Mouse (Mus musculus): ENCODE measurements around the gene Dalrd3. TPM values are rescaled to one million over a fixed set of nuclear protein-coding genes. Genes with fewer than 3 reads are reported as not detected.
A peak's percentile ranks its signal among the peaks of the same experiment; 100 is the strongest.

Dalrd3 gene
- total RNA-seq (2018; cell fraction: chromatin; rRNA removed), result 100 to 1,000 TPM; 111 to 364 (median 168) TPM
- total RNA-seq (2018; cell fraction: cytosol; rRNA removed), result 10 to 100 TPM; 10.1 to 22.6 (median 15.8) TPM
- 100 to 1,000 TPM in 10 of 26 experiments, 10 to 100 TPM in 16; 41.5 to 236 (median 90.1) TPM for total RNA-seq (2018; cell fraction: nucleus; rRNA removed)
- 17.5 to 30.5 TPM (median 20.5 TPM) in 3 replicates for polyA plus RNA-seq (2018)

DNA sequence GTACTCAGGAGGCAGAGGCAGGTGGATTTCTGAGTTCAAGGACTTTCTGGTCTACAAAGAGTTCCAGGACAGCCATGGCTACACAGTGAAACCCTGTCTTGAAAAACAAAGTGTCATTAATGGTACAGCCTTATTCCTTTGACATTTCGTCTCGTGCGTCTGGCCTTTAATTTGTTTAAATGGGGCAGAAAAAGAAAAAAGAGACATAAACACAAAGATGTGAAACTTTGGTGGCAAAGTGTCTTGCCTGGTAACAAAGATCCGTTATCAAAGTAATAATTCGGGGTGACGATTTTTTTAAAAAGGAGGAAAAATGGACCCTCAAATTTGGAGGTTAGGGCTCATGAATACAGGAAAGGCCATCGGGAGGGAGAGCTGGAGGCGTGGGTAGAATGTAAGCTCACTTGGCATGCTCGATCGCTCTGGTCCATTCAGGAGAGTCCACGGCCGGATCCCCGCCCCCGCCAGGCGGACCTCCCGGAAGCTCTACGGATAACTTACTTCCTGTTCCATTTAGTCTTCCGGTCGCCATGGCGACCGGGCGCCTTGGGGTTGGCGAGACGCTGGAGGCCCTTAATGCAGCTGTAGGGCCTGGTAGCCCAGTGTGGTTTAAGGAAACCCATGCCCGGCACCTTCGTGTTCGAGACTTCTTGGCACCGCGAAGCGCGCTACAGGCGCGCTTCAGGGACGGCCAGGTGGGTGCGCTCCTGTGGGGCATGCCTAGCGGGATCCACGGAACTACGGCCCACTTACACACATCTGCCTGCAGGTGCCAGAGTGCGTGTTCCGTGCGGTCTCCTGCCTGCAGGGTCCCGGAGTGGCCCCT, at the start of gene Dalrd3:
TSS of gene Dalrd3 (plus strand) at position 506 of the 826 bp plus-strand sequence.
- H3K36me3 ChIP-seq (ENCODE audit: inconsistent target), result peaks cover 22% of the 10 kb centered on the region
- WGBS (ENCODE audit: missing documents), result 2% methylated on average over 42 of the region's 42 CpGs
- peak within 1 kb of the TSS; percentile 94; the same call in 1 of the 2 replicates for H3K27ac ChIP-seq
- peaks cover 15% of the 10 kb centered on the region; the same call in 1 of the 2 replicates for H3K79me2 ChIP-seq (ENCODE audit: inconsistent target)
- H3K4me3 ChIP-seq (ENCODE audit: inconsistent target), result peak within 1 kb of the TSS; percentile 86

- H3K27ac ChIP-seq, result no peak overlapping the region
- peaks cover 6% of the 10 kb centered on the region; the same call in 1 of the 2 replicates for H3K36me3 ChIP-seq (ENCODE audit: inconsistent target)
- 87% methylated on average over 2 of the region's 2 CpGs for WGBS (ENCODE audit: missing documents)
- no peak overlapping the region for H3K4me3 ChIP-seq (ENCODE audit: inconsistent target)
- H3K79me2 ChIP-seq (ENCODE audit: inconsistent target), result peaks cover 90% of the 10 kb centered on the region
These were observed 48.1 kb upstream of the Dalrd3 start for GRCm38 (mm10) chr9:108521604-108522003.

- H3K27ac ChIP-seq, result no peak overlapping the region
- H3K79me2 ChIP-seq (ENCODE audit: inconsistent target), result peaks cover 100% of the 10 kb centered on the region
- peaks cover 10% of the 10 kb centered on the region; the same call in 1 of the 2 replicates for H3K36me3 ChIP-seq (ENCODE audit: inconsistent target)
- 93% methylated on average over 4 of the region's 4 CpGs for WGBS (ENCODE audit: missing documents)
- H3K4me3 ChIP-seq (ENCODE audit: inconsistent target), result no peak overlapping the region
These were observed 46.3 kb upstream of the Dalrd3 start for GRCm38 (mm10) chr9:108523341-108523740.

GRCm38 (mm10) chr9:108525400-108525799, 44.3 kb upstream of the Dalrd3 start:
- Histone ChIP-seq H3K79me2 (ENCODE audit: inconsistent target) (peaks cover 100% of the 10 kb centered on the region), H3K27ac (no peak overlapping the region), H3K36me3 (ENCODE audit: inconsistent target) (peaks cover 29% of the 10 kb centered on the region), H3K4me3 (ENCODE audit: inconsistent target) (no peak overlapping the region)
- WGBS (ENCODE audit: missing documents), result 84% methylated on average over 3 of the region's 3 CpGs

DNA sequence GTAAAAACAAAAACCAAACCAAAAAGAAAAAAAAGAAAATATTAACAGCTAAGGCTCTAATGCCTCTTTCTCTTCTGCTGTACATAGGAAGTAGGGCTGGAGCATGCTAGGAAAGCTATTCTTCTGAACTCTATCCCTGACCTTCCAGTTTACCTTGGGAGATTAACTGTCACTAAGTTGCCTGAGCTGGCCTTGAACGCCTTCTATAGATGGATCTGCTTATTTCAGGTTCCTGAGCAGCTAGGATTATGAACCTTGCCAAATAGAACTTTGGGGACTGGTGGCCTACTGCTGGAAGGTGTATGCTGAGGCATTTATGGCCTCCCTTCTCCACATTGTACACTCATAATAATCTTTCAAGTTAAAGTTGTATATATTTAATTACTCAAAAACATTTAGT, 38.7 kb upstream of the Dalrd3 start:
- Histone ChIP-seq H3K79me2 (ENCODE audit: inconsistent target) (peaks cover 98% of the 10 kb centered on the region), H3K27ac (no peak overlapping the region), H3K4me3 (ENCODE audit: inconsistent target) (no peak overlapping the region), H3K36me3 (ENCODE audit: inconsistent target) (peaks cover 76% of the 10 kb centered on the region)
- WGBS (ENCODE audit: missing documents), result 100% methylated on average over 1 of the region's 1 CpGs

GRCm38 (mm10) chr9:108531496-108531895, 38.2 kb upstream of the Dalrd3 start:
- WGBS (ENCODE audit: missing documents), result 100% methylated on average over 1 of the region's 1 CpGs
- H3K79me2 ChIP-seq (ENCODE audit: inconsistent target), result peaks cover 98% of the 10 kb centered on the region
- peaks cover 81% of the 10 kb centered on the region for H3K36me3 ChIP-seq (ENCODE audit: inconsistent target)
- H3K4me3 ChIP-seq (ENCODE audit: inconsistent target), result no peak overlapping the region
- no peak overlapping the region for H3K27ac ChIP-seq

DNA sequence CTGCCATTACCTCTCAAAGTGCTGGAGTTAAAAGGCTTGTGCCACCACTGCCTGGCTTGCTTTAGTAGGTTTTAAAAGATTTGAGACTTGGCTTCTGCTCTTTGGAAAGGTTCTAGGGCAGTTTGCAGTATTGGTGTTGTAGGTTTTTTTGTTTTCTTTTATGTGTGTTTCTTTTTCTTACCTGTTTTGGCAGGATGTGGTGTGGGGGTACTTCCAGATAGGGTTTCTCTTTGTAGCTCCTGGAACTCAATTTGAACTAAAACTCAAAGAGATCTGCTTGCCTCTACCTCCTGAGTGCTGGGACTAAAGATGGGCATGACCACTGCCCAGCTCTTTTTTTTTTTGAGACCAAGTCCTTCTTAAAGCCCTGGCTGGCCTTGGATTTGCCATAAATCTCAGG, 28.8 kb upstream of the Dalrd3 start:
- H3K36me3 ChIP-seq (ENCODE audit: inconsistent target), result peaks cover 75% of the 10 kb centered on the region
- H3K4me3 ChIP-seq (ENCODE audit: inconsistent target), result no peak overlapping the region
- no peak overlapping the region for H3K27ac ChIP-seq
- H3K79me2 ChIP-seq (ENCODE audit: inconsistent target), result peaks cover 59% of the 10 kb centered on the region; the same call in 1 of the 2 replicates

GRCm38 (mm10) chr9:108545986-108546385, 23.7 kb upstream of the Dalrd3 start:
- Histone ChIP-seq H3K36me3 (ENCODE audit: inconsistent target) (peaks cover 81% of the 10 kb centered on the region), H3K27ac (no peak overlapping the region), H3K4me3 (ENCODE audit: inconsistent target) (no peak overlapping the region), H3K79me2 (ENCODE audit: inconsistent target) (peaks cover 59% of the 10 kb centered on the region; the same call in 1 of the 2 replicates)
- WGBS (ENCODE audit: missing documents), result 98% methylated on average over 3 of the region's 3 CpGs

GRCm38 (mm10) chr9:108546875-108547274, 22.8 kb upstream of the Dalrd3 start:
- no peak overlapping the region for H3K27ac ChIP-seq
- H3K79me2 ChIP-seq (ENCODE audit: inconsistent target), result peaks cover 62% of the 10 kb centered on the region; the same call in 1 of the 2 replicates
- peaks cover 80% of the 10 kb centered on the region for H3K36me3 ChIP-seq (ENCODE audit: inconsistent target)
- WGBS (ENCODE audit: missing documents), result 91% methylated on average over 1 of the region's 1 CpGs
- H3K4me3 ChIP-seq (ENCODE audit: inconsistent target), result no peak overlapping the region

GRCm38 (mm10) chr9:108559169-108559568, 10.5 kb upstream of the Dalrd3 start:
- Histone ChIP-seq H3K27ac (no peak overlapping the region), H3K79me2 (ENCODE audit: inconsistent target) (peaks cover 14% of the 10 kb centered on the region; the same call in 1 of the 2 replicates), H3K4me3 (ENCODE audit: inconsistent target) (no peak overlapping the region), H3K36me3 (ENCODE audit: inconsistent target) (peaks cover 36% of the 10 kb centered on the region)
- 95% methylated on average over 4 of the region's 4 CpGs for WGBS (ENCODE audit: missing documents)

DNA sequence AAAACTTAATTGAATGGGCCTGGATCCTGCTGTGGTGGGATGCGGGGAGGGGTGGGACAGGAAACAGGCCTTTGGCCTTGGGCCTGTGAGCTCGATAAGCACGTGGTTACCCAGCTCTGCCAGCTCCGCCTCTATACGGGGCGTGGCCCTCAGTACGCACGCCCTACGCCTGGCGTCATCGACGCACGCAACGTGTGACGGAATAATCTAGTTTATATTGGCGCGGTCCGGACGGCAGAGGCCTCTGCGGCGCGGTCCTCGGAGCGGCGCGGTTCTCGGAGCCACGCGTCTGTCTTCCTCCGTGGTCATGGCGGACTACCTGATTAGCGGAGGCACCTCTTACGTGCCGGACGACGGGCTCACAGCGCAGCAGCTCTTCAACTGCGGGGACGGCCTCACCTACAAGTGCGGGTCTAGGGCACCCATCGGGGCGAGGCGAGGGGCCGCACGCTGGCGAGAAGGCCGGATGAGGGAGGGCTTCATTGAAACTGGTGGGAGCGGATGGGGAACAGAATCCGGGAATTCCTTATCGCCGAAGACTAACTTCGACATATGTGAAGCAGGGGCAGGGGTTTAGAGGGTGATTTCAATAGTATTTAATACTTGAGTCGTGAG, 9.4 kb upstream of the Dalrd3 start, which contains the start of gene Impdh2:
TSS of gene Impdh2 (plus strand) at position 60 of the 615 bp plus-strand sequence.
- Histone ChIP-seq H3K27ac (peak within 1 kb of the TSS; percentile 15), H3K36me3 (ENCODE audit: inconsistent target) (peaks cover 26% of the 10 kb centered on the region), H3K79me2 (ENCODE audit: inconsistent target) (peaks cover 14% of the 10 kb centered on the region; the same call in 1 of the 2 replicates), H3K4me3 (ENCODE audit: inconsistent target) (peak within 1 kb of the TSS; percentile 56)
- under 1% methylated on average over 43 of the region's 53 CpGs for WGBS (ENCODE audit: missing documents)

GRCm38 (mm10) chr9:108563671-108564070, 6.0 kb upstream of the Dalrd3 start:
- no peak overlapping the region for H3K27ac ChIP-seq
- H3K4me3 ChIP-seq (ENCODE audit: inconsistent target), result no peak overlapping the region
- 95% methylated on average over 8 of the region's 8 CpGs for WGBS (ENCODE audit: missing documents)
- H3K79me2 ChIP-seq (ENCODE audit: inconsistent target), result peaks cover 26% of the 10 kb centered on the region; the same call in 1 of the 2 replicates
- H3K36me3 ChIP-seq (ENCODE audit: inconsistent target), result peaks cover 11% of the 10 kb centered on the region; the same call in 1 of the 2 replicates

- Histone ChIP-seq H3K79me2 (ENCODE audit: inconsistent target) (peaks cover 29% of the 10 kb centered on the region; the same call in 1 of the 2 replicates), H3K27ac (no peak overlapping the region), H3K4me3 (ENCODE audit: inconsistent target) (no peak overlapping the region), H3K36me3 (ENCODE audit: inconsistent target) (peaks cover 11% of the 10 kb centered on the region; the same call in 1 of the 2 replicates)
- WGBS (ENCODE audit: missing documents), result 85% methylated on average over 7 of the region's 7 CpGs
These were observed 5.6 kb upstream of the Dalrd3 start for GRCm38 (mm10) chr9:108564131-108564530.

Measured in macrophage (primary cell).